Mouse (Mus musculus) MEL (cell line): ENCODE measurements around the gene Tjp2.

Experiments
- CTCF ChIP-seq, 3 experiments: IDR thresholded peaks in 2 of 3; conservative IDR thresholded peaks in 1 of 3; 2 replicates each; pipeline ENCODE4 v1.5.1; 2011 to 2012; ENCODE audit warnings: low read length in 3 of 3, low read depth in 2 of 3, mild to moderate bottlenecking in 2 of 3, improper control_type of control experiment in 1 of 3, inconsistent platforms in 1 of 3, mixed read lengths in 1 of 3, moderate library complexity in 1 of 3; ENCODE audit not compliant: control insufficient read depth in 1 of 3, insufficient read depth in 1 of 3, poor library complexity in 1 of 3, severe bottlenecking in 1 of 3
- EP300 ChIP-seq, 2 experiments: IDR thresholded peaks; 2 replicates each; pipeline ENCODE4 v1.6.1; 2011; ENCODE audit warnings: improper control_type of control experiment in 2 of 2, low read length in 2 of 2, low read depth in 1 of 2, mild to moderate bottlenecking in 1 of 2
- GABPA ChIP-seq: IDR thresholded peaks from 2 replicates; pipeline ENCODE4 v1.6.1; 2012; ENCODE audit warnings: low read depth, mild to moderate bottlenecking, inconsistent platforms, low read length, improper control_type of control experiment, moderate library complexity
- KAT2A ChIP-seq: conservative IDR thresholded peaks from 2 replicates; pipeline ENCODE4 v1.6.1; 2012; ENCODE audit warnings: low read depth, low read length, improper control_type of control experiment, inconsistent platforms
- MAX ChIP-seq: IDR thresholded peaks from 2 replicates; pipeline ENCODE4 v1.6.1; 2011; ENCODE audit warnings: low read length, improper control_type of control experiment
- RAD21 ChIP-seq: IDR thresholded peaks from 2 replicates; pipeline ENCODE4 v1.6.1; 2011; ENCODE audit warnings: mild to moderate bottlenecking, low read depth, low read length, improper control_type of control experiment
- USF1 ChIP-seq: IDR thresholded peaks from 2 replicates; pipeline ENCODE4 v1.6.1; 2014; ENCODE audit warnings: low read depth, mild to moderate bottlenecking, inconsistent platforms, low read length, improper control_type of control experiment, moderate library complexity
- ZNF384 ChIP-seq: IDR thresholded peaks from 2 replicates; pipeline ENCODE4 v1.6.1; 2012; ENCODE audit warnings: low read depth, mild to moderate bottlenecking, inconsistent platforms, low read length, improper control_type of control experiment

GRCm38 (mm10) chr19:24140298-24140697 lies 84.5 kb downstream of the Tjp2 start:
- no peak for TF ChIP-seq EP300 (IDR thresholded peaks at IDR 0.05; ENCODE audit: low read depth in 1 of 2, low read length in 2 of 2)
- TF ChIP-seq ZNF384, result no peak
- no peak for TF ChIP-seq GABPA
- no peak for TF ChIP-seq CTCF (IDR thresholded peaks at IDR 0.05 in 2 of 3, conservative IDR thresholded peaks at IDR 0.05 in 1 of 3; ENCODE audit: control insufficient read depth in 1 of 3, insufficient read depth in 1 of 3, low read depth in 2 of 3, low read length in 3 of 3, poor library complexity in 1 of 3, severe bottlenecking in 1 of 3)
- no peak for TF ChIP-seq USF1
- TF ChIP-seq RAD21, result no peak
- no peak for TF ChIP-seq KAT2A
- no peak for TF ChIP-seq MAX
